Mouse (Mus musculus): ENCODE measurements at regions not wholly inside any gene's neighbourhood (a gene's known extent, or its start where the extent isn't known, plus 50 kb on each side); places are given as distances from the start of the nearest gene placed in this dataset.

DNA sequence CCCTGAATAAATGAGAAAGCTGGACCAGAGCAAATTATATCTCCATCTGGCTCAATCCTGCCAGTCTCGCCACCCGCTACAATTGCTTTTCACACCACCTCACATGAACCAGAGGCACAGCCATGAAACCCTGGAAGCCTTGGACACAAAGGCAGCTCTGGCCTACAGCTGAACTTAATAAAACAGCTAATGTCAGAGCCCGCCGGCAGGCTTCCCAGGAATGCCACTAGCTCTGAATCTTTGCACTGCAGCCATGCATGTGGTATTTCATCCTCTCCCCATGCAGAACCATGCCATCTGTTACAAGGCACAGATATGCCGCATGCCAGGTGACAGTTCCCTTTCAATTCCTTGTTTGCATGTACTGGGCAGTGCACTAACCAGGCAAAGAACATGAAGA lies 2779.9 kb downstream of the Poteg start:
- Histone ChIP-seq H3K27me3 (ENCODE audit: insufficient read depth, low read length) (no peaks in the 10 kb centered on the region), H3K27ac (ENCODE audit: low read depth) (no peak overlapping the region), H3K36me3 (replicated peaks; ENCODE audit: insufficient read depth, low read length) (no peaks in the 10 kb centered on the region), H3K9ac (replicated peaks) (no peak overlapping the region), H3K4me3 (ENCODE audit: low read depth, low read length) (no peak overlapping the region), H3K4me1 (ENCODE audit: insufficient read depth) (no peaks in the 10 kb centered on the region), H3K9me3 (ENCODE audit: low read length) (no peaks in the 10 kb centered on the region), H3K4me2 (ENCODE audit: low read depth, low read length) (no peak overlapping the region)
- ATAC-seq (no peak), DNase-seq (no peak)
- no peak for TF ChIP-seq EP300 (IDR thresholded peaks at IDR 0.05; ENCODE audit: low read depth)
- no peak for TF ChIP-seq CTCF (IDR thresholded peaks at IDR 0.05; ENCODE audit: low read depth)
- WGBS (ENCODE audit: insufficient replicate concordance): 76% methylated on average over 5 of the region's 5 CpGs

- WGBS (ENCODE audit: insufficient replicate concordance): 58% methylated on average over 1 of the region's 1 CpGs
- H3K4me1 ChIP-seq (ENCODE audit: insufficient read depth): no peaks in the 10 kb centered on the region
- DNase-seq (no peak), ATAC-seq (no peak)
- H3K4me3 ChIP-seq (ENCODE audit: low read depth, low read length): no peak overlapping the region
- no peaks in the 10 kb centered on the region for H3K36me3 ChIP-seq (replicated peaks; ENCODE audit: insufficient read depth, low read length)
- H3K4me2 ChIP-seq (ENCODE audit: low read depth, low read length): no peak overlapping the region
- no peaks in the 10 kb centered on the region for H3K9me3 ChIP-seq (ENCODE audit: low read length)
- no peak overlapping the region for H3K9ac ChIP-seq (replicated peaks)
- H3K27ac ChIP-seq (ENCODE audit: low read depth): no peak overlapping the region
- TF ChIP-seq EP300 (IDR thresholded peaks at IDR 0.05; ENCODE audit: low read depth): no peak
- TF ChIP-seq CTCF (IDR thresholded peaks at IDR 0.05; ENCODE audit: low read depth): no peak
- H3K27me3 ChIP-seq (ENCODE audit: insufficient read depth, low read length): no peaks in the 10 kb centered on the region
These were observed 2785.8 kb downstream of the Poteg start for GRCm38 (mm10) chr8:30233266-30233665.

GRCm38 (mm10) chr8:30251797-30252196 lies 2804.3 kb downstream of the Poteg start:
- no peaks in the 10 kb centered on the region for H3K36me3 ChIP-seq (replicated peaks; ENCODE audit: insufficient read depth, low read length)
- no peak overlapping the region for H3K9ac ChIP-seq (replicated peaks)
- 73% methylated on average over 3 of the region's 3 CpGs for WGBS (ENCODE audit: insufficient replicate concordance)
- H3K9me3 ChIP-seq (ENCODE audit: low read length): no peaks in the 10 kb centered on the region
- H3K4me1 ChIP-seq (ENCODE audit: insufficient read depth): no peaks in the 10 kb centered on the region
- ATAC-seq (no peak), DNase-seq (no peak)
- H3K27me3 ChIP-seq (ENCODE audit: insufficient read depth, low read length): no peaks in the 10 kb centered on the region
- no peak for TF ChIP-seq EP300 (IDR thresholded peaks at IDR 0.05; ENCODE audit: low read depth)
- TF ChIP-seq CTCF (IDR thresholded peaks at IDR 0.05; ENCODE audit: low read depth): no peak
- no peak overlapping the region for H3K4me2 ChIP-seq (ENCODE audit: low read depth, low read length)
- H3K4me3 ChIP-seq (ENCODE audit: low read depth, low read length): no peak overlapping the region
- no peak overlapping the region for H3K27ac ChIP-seq (ENCODE audit: low read depth)

DNA sequence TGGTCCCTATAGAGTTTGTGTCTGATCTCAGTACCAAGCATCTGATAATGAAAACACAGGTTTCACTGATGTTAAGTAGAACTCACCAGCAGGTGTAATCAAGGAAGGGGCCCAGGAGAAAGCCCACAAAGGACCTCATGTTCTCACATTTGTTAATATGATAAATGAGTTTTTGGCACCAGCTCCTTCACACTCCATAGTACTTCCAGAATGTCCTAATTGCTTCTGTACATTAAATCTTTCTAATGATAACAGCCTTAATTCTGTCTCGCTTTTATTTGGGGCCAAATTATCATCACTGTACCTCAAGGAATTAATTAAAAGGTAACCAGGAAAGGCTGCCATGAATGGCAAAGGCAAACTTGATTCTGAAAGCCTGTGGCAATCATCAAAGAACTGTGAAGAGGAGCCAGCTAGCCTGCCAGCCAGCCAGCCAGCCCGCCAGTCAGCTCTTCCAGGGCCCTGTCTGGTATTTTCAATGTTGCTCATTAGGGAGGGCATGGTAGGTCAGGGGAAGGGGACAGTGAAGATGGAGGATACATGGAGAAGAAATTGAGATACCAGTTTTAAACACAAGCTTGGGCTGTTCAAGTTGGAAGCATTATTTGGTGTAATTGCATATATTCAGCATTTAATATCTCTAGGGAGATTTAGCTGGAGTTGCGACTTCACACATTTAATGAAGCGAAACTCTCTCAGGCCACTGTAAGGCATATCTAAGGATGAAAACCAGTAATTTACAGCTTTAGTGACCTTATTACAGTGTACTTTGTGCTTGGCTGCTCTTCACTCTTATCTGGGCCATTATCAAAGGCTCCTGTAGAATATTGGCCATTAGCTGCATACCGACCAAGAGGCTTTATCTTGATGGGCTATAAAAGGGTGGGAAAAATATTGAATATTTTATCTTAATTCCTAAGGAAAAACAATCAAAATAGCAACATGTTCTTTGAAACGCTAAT lies 2822.8 kb downstream of the Poteg start:
- no peak for DNase-seq
- Histone ChIP-seq H3K27ac (ENCODE audit: low read depth) (no peak overlapping the region), H3K9ac (replicated peaks) (no peak overlapping the region), H3K9me3 (ENCODE audit: low read length) (no peaks in the 10 kb centered on the region), H3K27me3 (ENCODE audit: insufficient read depth, low read length) (no peaks in the 10 kb centered on the region), H3K4me3 (ENCODE audit: low read depth, low read length) (no peak overlapping the region), H3K4me2 (ENCODE audit: low read depth, low read length) (no peak overlapping the region), H3K36me3 (replicated peaks; ENCODE audit: insufficient read depth, low read length) (no peaks in the 10 kb centered on the region), H3K4me1 (ENCODE audit: insufficient read depth) (no peaks in the 10 kb centered on the region)
- WGBS (ENCODE audit: insufficient replicate concordance): 80% methylated on average over 6 of the region's 6 CpGs
- TF ChIP-seq CTCF (IDR thresholded peaks at IDR 0.05; ENCODE audit: low read depth) (no peak), EP300 (IDR thresholded peaks at IDR 0.05; ENCODE audit: low read depth) (no peak)
- ATAC-seq: no peak

GRCm38 (mm10) chr8:30289169-30289568 lies 2841.7 kb downstream of the Poteg start:
- Histone ChIP-seq H3K27me3 (ENCODE audit: insufficient read depth, low read length) (no peaks in the 10 kb centered on the region), H3K9ac (replicated peaks) (no peak overlapping the region), H3K4me2 (ENCODE audit: low read depth, low read length) (no peak overlapping the region), H3K4me1 (ENCODE audit: insufficient read depth) (no peaks in the 10 kb centered on the region), H3K4me3 (ENCODE audit: low read depth, low read length) (no peak overlapping the region), H3K27ac (ENCODE audit: low read depth) (no peak overlapping the region), H3K9me3 (ENCODE audit: low read length) (no peaks in the 10 kb centered on the region), H3K36me3 (replicated peaks; ENCODE audit: insufficient read depth, low read length) (no peaks in the 10 kb centered on the region)
- ATAC-seq: no peak
- no peak for DNase-seq
- TF ChIP-seq CTCF (IDR thresholded peaks at IDR 0.05; ENCODE audit: low read depth) (no peak), EP300 (IDR thresholded peaks at IDR 0.05; ENCODE audit: low read depth) (no peak)
- 64% methylated on average over 4 of the region's 4 CpGs for WGBS (ENCODE audit: insufficient replicate concordance)

GRCm38 (mm10) chr8:30331201-30331600 lies 2883.7 kb downstream of the Poteg start:
- Histone ChIP-seq H3K27ac (ENCODE audit: low read depth) (no peak overlapping the region), H3K4me2 (ENCODE audit: low read depth, low read length) (no peak overlapping the region), H3K4me3 (ENCODE audit: low read depth, low read length) (no peak overlapping the region), H3K36me3 (replicated peaks; ENCODE audit: insufficient read depth, low read length) (no peaks in the 10 kb centered on the region), H3K9ac (replicated peaks) (no peak overlapping the region), H3K4me1 (ENCODE audit: insufficient read depth) (no peaks in the 10 kb centered on the region), H3K9me3 (ENCODE audit: low read length) (no peaks in the 10 kb centered on the region), H3K27me3 (ENCODE audit: insufficient read depth, low read length) (no peaks in the 10 kb centered on the region)
- ATAC-seq (no peak), DNase-seq (no peak)
- TF ChIP-seq CTCF (IDR thresholded peaks at IDR 0.05; ENCODE audit: low read depth) (no peak), EP300 (IDR thresholded peaks at IDR 0.05; ENCODE audit: low read depth) (no peak)
